Mouse (Mus musculus): ENCODE data around the gene Cdrt4. TPM values are rescaled to one million over a fixed set of nuclear protein-coding genes. Genes with fewer than 3 reads are reported as not detected.

Cdrt4 gene
- polyA plus RNA-seq, 1 experiment from 2014 or later: not detected

- H3K36me3 ChIP-seq (ENCODE audit: insufficient read depth, low read length): no peaks in the 10 kb centered on the region
- no peaks in the 10 kb centered on the region for H3K9me3 ChIP-seq (ENCODE audit: low read length)
- H3K9ac ChIP-seq (replicated peaks; ENCODE audit: low read length): no peak overlapping the region
- H3K27ac ChIP-seq (ENCODE audit: low read length): peak overlapping the region; percentile 57; the same call in 1 of the 2 replicates
- H3K27me3 ChIP-seq (ENCODE audit: insufficient read depth, low read length): no peaks in the 10 kb centered on the region
- 56% methylated on average over 2 of the region's 2 CpGs for WGBS
- H3K4me1 ChIP-seq (ENCODE audit: insufficient read depth, low read length): peaks cover 24% of the 10 kb centered on the region
- ATAC-seq (ENCODE audit: low FRiP score, low TSS enrichment): peak; percentile 60
- H3K4me2 ChIP-seq (replicated peaks; ENCODE audit: low read depth, low read length): no peak overlapping the region
- no peak overlapping the region for H3K4me3 ChIP-seq (ENCODE audit: low read length)
Measured at GRCm38 (mm10) chr11:63024136-63024535, 73.1 kb downstream of the Cdrt4 start.

DNA sequence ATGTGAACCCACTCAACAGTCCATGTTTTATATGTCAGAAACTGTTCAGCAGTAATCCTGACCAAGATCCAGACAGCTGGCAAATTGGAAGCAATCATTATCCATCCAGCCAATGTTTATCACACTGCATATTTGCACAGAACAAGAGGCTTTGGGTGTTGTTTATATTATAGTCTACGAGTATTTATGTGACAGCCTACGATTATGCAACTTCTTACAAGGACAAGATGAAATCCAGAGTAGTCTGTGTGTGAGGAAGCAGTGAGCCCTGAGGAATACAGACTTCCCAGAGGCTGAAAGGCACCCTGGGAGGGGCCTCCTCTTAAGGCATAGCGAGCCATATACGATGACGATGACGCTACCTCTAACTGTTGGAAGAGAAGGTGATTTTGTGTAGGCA, 74.5 kb downstream of the Cdrt4 start:
- Histone ChIP-seq H3K27me3 (ENCODE audit: insufficient read depth, low read length) (no peaks in the 10 kb centered on the region), H3K4me2 (replicated peaks; ENCODE audit: low read depth, low read length) (no peak overlapping the region), H3K9ac (replicated peaks; ENCODE audit: low read length) (no peak overlapping the region), H3K4me3 (ENCODE audit: low read length) (no peak overlapping the region), H3K36me3 (ENCODE audit: insufficient read depth, low read length) (no peaks in the 10 kb centered on the region), H3K27ac (ENCODE audit: low read length) (no peak overlapping the region), H3K9me3 (ENCODE audit: low read length) (no peaks in the 10 kb centered on the region), H3K4me1 (ENCODE audit: insufficient read depth, low read length) (peaks cover 25% of the 10 kb centered on the region)
- 80% methylated on average over 6 of the region's 6 CpGs for WGBS
- no peak for ATAC-seq (ENCODE audit: low FRiP score, low TSS enrichment)

DNA sequence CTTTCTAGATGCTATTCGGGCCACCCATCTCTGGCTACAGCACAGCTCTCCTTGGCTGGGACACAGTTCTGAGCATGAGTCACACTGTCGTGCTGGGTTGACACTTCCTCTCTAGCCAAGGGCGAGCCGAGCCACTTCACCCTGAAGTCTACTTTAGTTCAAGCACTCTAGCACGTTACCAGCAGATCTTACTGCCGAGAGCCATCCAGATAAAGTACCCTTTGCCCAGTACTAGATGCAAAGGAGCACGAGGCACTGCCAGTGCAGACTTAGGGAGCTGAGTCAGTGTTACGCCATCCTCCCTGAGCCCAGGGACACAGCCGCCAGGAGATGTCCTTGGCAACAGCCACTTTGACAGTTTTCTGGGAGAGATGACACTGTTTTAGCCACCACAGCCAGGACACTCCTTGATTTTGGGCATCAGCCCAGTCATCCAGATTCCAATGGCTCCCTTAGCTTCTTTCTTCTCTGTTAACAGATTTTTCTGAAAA, 75.7 kb downstream of the Cdrt4 start:
- WGBS: 75% methylated on average over 9 of the region's 9 CpGs
- Histone ChIP-seq H3K36me3 (ENCODE audit: insufficient read depth, low read length) (no peaks in the 10 kb centered on the region), H3K4me1 (ENCODE audit: insufficient read depth, low read length) (peaks cover 16% of the 10 kb centered on the region), H3K27ac (ENCODE audit: low read length) (no peak overlapping the region), H3K9me3 (ENCODE audit: low read length) (no peaks in the 10 kb centered on the region), H3K4me2 (replicated peaks; ENCODE audit: low read depth, low read length) (no peak overlapping the region), H3K9ac (replicated peaks; ENCODE audit: low read length) (no peak overlapping the region), H3K4me3 (ENCODE audit: low read length) (no peak overlapping the region), H3K27me3 (ENCODE audit: insufficient read depth, low read length) (no peaks in the 10 kb centered on the region)
- ATAC-seq (ENCODE audit: low FRiP score, low TSS enrichment): no peak

DNA sequence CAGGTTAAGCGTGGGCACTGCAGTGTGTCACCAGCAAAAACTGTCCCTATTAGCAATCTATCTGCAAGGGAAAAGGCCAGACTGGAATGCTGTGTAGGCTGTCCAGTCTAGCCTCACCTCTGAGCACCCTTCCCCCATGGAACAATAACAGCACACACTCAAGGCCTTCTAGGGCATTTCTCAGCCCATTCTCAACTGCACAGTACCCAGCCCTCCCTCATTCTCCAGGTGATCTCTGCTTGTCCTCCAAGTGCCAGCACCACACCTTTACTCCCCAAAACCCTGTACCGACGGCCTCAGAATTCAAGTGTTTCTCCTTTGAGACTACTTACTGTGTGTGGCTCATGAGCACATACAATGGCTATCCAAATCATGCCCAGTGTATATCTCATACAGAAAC, 77.1 kb downstream of the Cdrt4 start:
- H3K4me2 ChIP-seq (replicated peaks; ENCODE audit: low read depth, low read length): no peak overlapping the region
- H3K4me1 ChIP-seq (ENCODE audit: insufficient read depth, low read length): peaks cover 16% of the 10 kb centered on the region
- H3K27me3 ChIP-seq (ENCODE audit: insufficient read depth, low read length): no peaks in the 10 kb centered on the region
- H3K9ac ChIP-seq (replicated peaks; ENCODE audit: low read length): no peak overlapping the region
- H3K9me3 ChIP-seq (ENCODE audit: low read length): peaks cover 4% of the 10 kb centered on the region
- H3K27ac ChIP-seq (ENCODE audit: low read length): 0 out of 2 replicates have a peak overlapping the region, but pooled peaks have one; percentile 25
- H3K36me3 ChIP-seq (ENCODE audit: insufficient read depth, low read length): no peaks in the 10 kb centered on the region
- ATAC-seq (ENCODE audit: low FRiP score, low TSS enrichment): no peak
- H3K4me3 ChIP-seq (ENCODE audit: low read length): no peak overlapping the region
- 88% methylated on average over 3 of the region's 3 CpGs for WGBS

GRCm38 (mm10) chr11:63029148-63029714, 78.2 kb downstream of the Cdrt4 start:
- H3K4me2 ChIP-seq (replicated peaks; ENCODE audit: low read depth, low read length): no peak overlapping the region
- H3K4me3 ChIP-seq (ENCODE audit: low read length): no peak overlapping the region
- H3K36me3 ChIP-seq (ENCODE audit: insufficient read depth, low read length): no peaks in the 10 kb centered on the region
- H3K4me1 ChIP-seq (ENCODE audit: insufficient read depth, low read length): peaks cover 14% of the 10 kb centered on the region
- H3K27ac ChIP-seq (ENCODE audit: low read length): peak overlapping the region; percentile 6; the same call in 1 of the 2 replicates
- no peak overlapping the region for H3K9ac ChIP-seq (replicated peaks; ENCODE audit: low read length)
- H3K27me3 ChIP-seq (ENCODE audit: insufficient read depth, low read length): no peaks in the 10 kb centered on the region
- peaks cover 6% of the 10 kb centered on the region for H3K9me3 ChIP-seq (ENCODE audit: low read length)
- ATAC-seq (ENCODE audit: low FRiP score, low TSS enrichment): peak; percentile 71
- WGBS: 39% methylated on average over 4 of the region's 4 CpGs

GRCm38 (mm10) chr11:63029721-63030120, 78.7 kb downstream of the Cdrt4 start:
- Histone ChIP-seq H3K27ac (ENCODE audit: low read length) (no peak overlapping the region; the same call in 1 of the 2 replicates), H3K9ac (replicated peaks; ENCODE audit: low read length) (no peak overlapping the region), H3K9me3 (ENCODE audit: low read length) (peaks cover 6% of the 10 kb centered on the region), H3K27me3 (ENCODE audit: insufficient read depth, low read length) (no peaks in the 10 kb centered on the region), H3K4me1 (ENCODE audit: insufficient read depth, low read length) (0 out of 2 replicates have a peak, but pooled peaks cover 10% of the 10 kb centered on the region), H3K4me2 (replicated peaks; ENCODE audit: low read depth, low read length) (no peak overlapping the region), H3K4me3 (ENCODE audit: low read length) (no peak overlapping the region), H3K36me3 (ENCODE audit: insufficient read depth, low read length) (no peaks in the 10 kb centered on the region)
- ATAC-seq (ENCODE audit: low FRiP score, low TSS enrichment): peak; percentile 18; the same call in 1 of the 2 replicates
- WGBS: 80% methylated on average over 6 of the region's 6 CpGs

GRCm38 (mm10) chr11:63035420-63036211, 84.6 kb downstream of the Cdrt4 start:
- no peak overlapping the region for H3K4me2 ChIP-seq (replicated peaks; ENCODE audit: low read depth, low read length)
- WGBS: 63% methylated on average over 11 of the region's 11 CpGs
- H3K4me3 ChIP-seq (ENCODE audit: low read length): no peak overlapping the region
- peaks cover 6% of the 10 kb centered on the region for H3K9me3 ChIP-seq (ENCODE audit: low read length)
- no peak for ATAC-seq (ENCODE audit: low FRiP score, low TSS enrichment)
- peaks cover 10% of the 10 kb centered on the region for H3K4me1 ChIP-seq (ENCODE audit: insufficient read depth, low read length)
- H3K27me3 ChIP-seq (ENCODE audit: insufficient read depth, low read length): no peaks in the 10 kb centered on the region
- H3K27ac ChIP-seq (ENCODE audit: low read length): no peak overlapping the region
- H3K36me3 ChIP-seq (ENCODE audit: insufficient read depth, low read length): no peaks in the 10 kb centered on the region
- H3K9ac ChIP-seq (replicated peaks; ENCODE audit: low read length): no peak overlapping the region

DNA sequence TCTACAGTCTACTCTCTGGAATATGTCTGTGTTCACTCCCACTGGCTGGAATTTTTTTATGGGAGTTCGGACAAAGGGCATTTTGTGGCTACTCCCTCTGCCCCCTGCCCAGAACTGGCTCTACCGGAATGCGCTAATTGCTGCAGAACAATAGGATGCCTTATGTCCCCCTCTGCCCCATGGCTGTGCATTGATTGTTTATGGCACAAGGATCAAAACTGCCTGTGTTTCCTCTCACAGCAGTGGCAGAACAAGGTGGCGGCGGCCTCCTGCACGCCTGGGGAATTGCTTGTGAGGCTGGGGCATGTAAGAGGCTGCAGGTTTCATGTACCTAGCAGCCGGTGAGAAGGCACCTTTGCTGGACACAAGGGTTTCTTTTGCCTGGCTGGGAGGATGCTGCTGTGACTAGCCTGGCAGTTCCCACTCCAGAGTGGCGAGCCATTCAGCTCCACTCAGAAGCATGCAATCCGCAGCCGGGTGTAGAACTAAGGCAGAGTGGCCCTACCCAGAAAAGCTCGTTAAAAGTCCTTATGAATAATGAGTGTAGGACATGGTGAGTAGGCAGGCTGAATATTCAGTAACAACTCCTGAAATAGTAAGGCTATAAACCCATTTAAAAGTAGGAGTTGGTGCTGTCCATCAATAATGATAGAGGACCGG, 89.1 kb downstream of the Cdrt4 start:
- H3K27me3 ChIP-seq (ENCODE audit: insufficient read depth, low read length): no peaks in the 10 kb centered on the region
- H3K9me3 ChIP-seq (ENCODE audit: low read length): 0 out of 2 replicates have a peak, but pooled peaks cover 3% of the 10 kb centered on the region
- no peak overlapping the region for H3K4me2 ChIP-seq (replicated peaks; ENCODE audit: low read depth, low read length)
- ATAC-seq (ENCODE audit: low FRiP score, low TSS enrichment): peak; percentile 61; the same call in 1 of the 2 replicates
- H3K9ac ChIP-seq (replicated peaks; ENCODE audit: low read length): no peak overlapping the region
- no peaks in the 10 kb centered on the region for H3K36me3 ChIP-seq (ENCODE audit: insufficient read depth, low read length)
- peaks cover 10% of the 10 kb centered on the region for H3K4me1 ChIP-seq (ENCODE audit: insufficient read depth, low read length)
- WGBS: 44% methylated on average over 12 of the region's 12 CpGs
- H3K4me3 ChIP-seq (ENCODE audit: low read length): no peak overlapping the region
- 0 out of 2 replicates have a peak overlapping the region, but pooled peaks have one; percentile 12 for H3K27ac ChIP-seq (ENCODE audit: low read length)
